Comparison of ENCODE assay signal across 11 mouse cellular contexts in genomic region chr9:56122973-56123372, GRCm38 (mm10). TPM values are rescaled to one million over a fixed set of nuclear protein-coding genes. Genes with fewer than 3 reads are reported as not detected.
A peak's percentile ranks its signal among the peaks of the same experiment; 100 is the strongest.
DNase-seq lines count a peak whose midpoint lies in the region; ATAC-seq lines count a peak whose summit lies in the region.
"Had no signal": no experiment of that assay in that cellular context is flagged by ENCODE, and none has a peak within 500 bp of the region (broad histone marks: within the 10 kb centered on the region; RNA-seq: fewer than 3 reads in every experiment).

No protein-coding gene starts in this region.

- no peaks in the 10 kb centered on the region for H3K4me1 ChIP-seq in embryonic facial prominence, embryonic 14.5 days (ENCODE audit: control insufficient read depth, insufficient read depth, low read length)
- peaks cover 24% of the 10 kb centered on the region for H3K4me1 ChIP-seq in embryonic facial prominence, embryonic 10.5 days

- peak; percentile 32 for ATAC-seq in embryonic facial prominence, embryonic 14.5 days (ENCODE audit: low read depth)

- no peaks in the 10 kb centered on the region for H3K27me3 ChIP-seq in embryonic facial prominence, embryonic 14.5 days (replicated peaks; ENCODE audit: control insufficient read depth, insufficient read depth, low read length)
- peaks cover 7% of the 10 kb centered on the region; the same call in 1 of the 2 replicates for H3K27me3 ChIP-seq in embryonic facial prominence, embryonic 10.5 days (replicated peaks; ENCODE audit: low read depth, poor library complexity, severe bottlenecking)
- H3K27me3 ChIP-seq: neural tube, embryonic 12.5 days had no signal

- H3K27ac ChIP-seq in embryonic facial prominence, embryonic 14.5 days (replicated peaks; ENCODE audit: low read depth, low read length), result no peak overlapping the region
- no peak overlapping the region for H3K27ac ChIP-seq in embryonic facial prominence, embryonic 10.5 days (replicated peaks)
- H3K27ac ChIP-seq: neural tube, embryonic 12.5 days had no signal

- peaks cover 7% of the 10 kb centered on the region for H3K36me3 ChIP-seq in embryonic facial prominence, embryonic 14.5 days (ENCODE audit: control insufficient read depth, insufficient read depth, low read length)
- peaks cover 16% of the 10 kb centered on the region for H3K36me3 ChIP-seq in embryonic facial prominence, embryonic 10.5 days (replicated peaks)

- no peak overlapping the region for H3K4me3 ChIP-seq in embryonic facial prominence, embryonic 14.5 days (ENCODE audit: low read depth, low read length)
- H3K4me3 ChIP-seq in embryonic facial prominence, embryonic 10.5 days, result no peak overlapping the region
- H3K4me3 ChIP-seq: erythroblast, embryonic 14.5 days; neural tube, embryonic 12.5 days had no signal

- H3K9me3 ChIP-seq in embryonic facial prominence, embryonic 14.5 days (ENCODE audit: control insufficient read depth, low read length), result no peaks in the 10 kb centered on the region
- no peaks in the 10 kb centered on the region for H3K9me3 ChIP-seq in embryonic facial prominence, embryonic 10.5 days
- H3K9me3 ChIP-seq: neural tube, embryonic 12.5 days had no signal

- H3K4me2 ChIP-seq in embryonic facial prominence, embryonic 14.5 days (ENCODE audit: low read depth, low read length), result no peak overlapping the region
- H3K4me2 ChIP-seq: neural tube, embryonic 12.5 days had no signal

- 63% methylated on average over 8 of the region's 8 CpGs for WGBS in embryonic facial prominence, embryonic 14.5 days
- WGBS in embryonic facial prominence, embryonic 10.5 days, result 82% methylated on average over 8 of the region's 8 CpGs

- no peak overlapping the region for H3K9ac ChIP-seq in embryonic facial prominence, embryonic 14.5 days (ENCODE audit: low read depth, low read length)
- H3K9ac ChIP-seq: neural tube, embryonic 12.5 days had no signal

- DNase-seq in embryonic facial prominence, embryonic 14.5 days (ENCODE audit: low spot score), result peak; percentile 59
- DNase-seq in embryonic facial prominence, embryonic 10.5 days (ENCODE audit: low spot score), result no peak
- peak; percentile 8 for DNase-seq in kidney, adult 18-20 months
- no peak for DNase-seq in kidney, adult 11 months
- peak; percentile 59 for DNase-seq in retina, postnatal 1 day
- no peak for DNase-seq in retina, embryonic 14.5 days (ENCODE audit: low spot score)
- DNase-seq in thymus, postnatal 36 days, result no peak
- no peak for DNase-seq in layer of hippocampus, adult 9-11 months
- DNase-seq: heart, postnatal 36 days had no signal

RNA-seq across cellular contexts. Expression of gene Pstpip1, which starts 33.2 kb away (rescaled TPM):
- polyA plus RNA-seq in embryonic facial prominence, embryonic 14.5 days (2014; fragmentation: Nextera tagmentation; extraction: Ambion mirVana), result 2.1 and 3.4 TPM in 2 replicates
- polyA plus RNA-seq in embryonic facial prominence, embryonic 10.5 days (2016; fragmentation: Nextera tagmentation; extraction: Ambion mirVana), result 0.49 and 1.00 TPM in 2 replicates

RNA-seq across cellular contexts. Expression of gene Tspan3, which starts 42.3 kb away (rescaled TPM):
- 509 and 543 TPM in 2 replicates for polyA plus RNA-seq in embryonic facial prominence, embryonic 14.5 days (2014; fragmentation: Nextera tagmentation; extraction: Ambion mirVana)
- polyA plus RNA-seq in embryonic facial prominence, embryonic 10.5 days (2016; fragmentation: Nextera tagmentation; extraction: Ambion mirVana), result 474 and 482 TPM in 2 replicates

Comparison
In these comparisons a context has a peak if more than half of its experiments do, and no peak if none do; other contexts are left out.
1. DNase-seq: peak in embryonic facial prominence, embryonic 14.5 days (single experiment), kidney, adult 18-20 months (single experiment) and retina, postnatal 1 day (single experiment); none in embryonic facial prominence, embryonic 10.5 days (single experiment), kidney, adult 11 months (single experiment), retina, embryonic 14.5 days (single experiment), thymus, postnatal 36 days (0 of 2) and layer of hippocampus, adult 9-11 months (single experiment).